Mouse (Mus musculus) lung, adult 2 months (tissue): Measurements from ENCODE around the gene Camk2n2.

Experiments used
- CTCF ChIP-seq: fragments of 200-500 bp; IDR thresholded peaks from 2 replicates; pipeline ENCODE4 v1.5.1; 2011; ENCODE audit warnings: mild to moderate bottlenecking, low read length, control low read depth; ENCODE audit not compliant: insufficient read depth
- POLR2A ChIP-seq: fragments of 200-500 bp; IDR thresholded peaks from 2 replicates; pipeline ENCODE4 v1.6.1; 2011; ENCODE audit warnings: low read depth, mild to moderate bottlenecking, control low read depth, low read length, borderline replicate concordance; ENCODE audit errors: extremely low read depth

DNA sequence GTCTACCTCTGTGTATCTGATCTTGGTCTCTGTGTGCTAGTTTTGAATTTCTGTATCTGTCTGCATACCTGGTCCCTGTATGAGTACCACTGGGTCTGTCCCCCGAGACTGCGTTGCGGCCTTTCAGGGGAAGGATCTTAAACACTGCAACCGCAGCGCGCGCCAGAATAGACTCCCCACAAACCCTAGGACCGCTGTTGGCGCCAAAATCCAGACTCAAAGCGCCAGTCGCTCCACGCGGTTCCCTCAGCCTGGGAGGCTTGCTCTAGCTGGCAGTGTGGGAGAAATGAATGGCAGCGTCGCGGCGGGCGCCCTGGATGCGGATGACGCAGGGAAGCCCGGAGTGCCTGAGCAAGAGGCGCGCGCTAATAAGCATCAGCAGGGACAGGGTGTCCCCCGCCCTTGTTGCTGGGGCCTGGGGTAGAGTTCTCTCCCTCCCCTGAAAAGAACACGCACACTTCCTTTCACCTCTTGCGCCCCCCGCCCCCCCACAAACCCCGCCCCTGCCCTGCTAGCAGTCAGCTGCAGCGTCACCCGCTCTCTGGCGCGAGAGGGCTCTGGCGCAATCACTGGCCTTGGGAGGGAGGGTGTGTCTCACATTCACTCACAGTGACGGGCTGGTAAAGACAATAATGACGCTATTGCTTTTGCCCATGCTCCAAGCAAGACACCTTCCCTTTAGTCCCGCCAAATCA lies 1.1 kb upstream of the Camk2n2 start:
- TF ChIP-seq CTCF = no peak
- no peak for TF ChIP-seq POLR2A
